Mouse (Mus musculus): ENCODE measurements around the gene Tspyl1.

DNA sequence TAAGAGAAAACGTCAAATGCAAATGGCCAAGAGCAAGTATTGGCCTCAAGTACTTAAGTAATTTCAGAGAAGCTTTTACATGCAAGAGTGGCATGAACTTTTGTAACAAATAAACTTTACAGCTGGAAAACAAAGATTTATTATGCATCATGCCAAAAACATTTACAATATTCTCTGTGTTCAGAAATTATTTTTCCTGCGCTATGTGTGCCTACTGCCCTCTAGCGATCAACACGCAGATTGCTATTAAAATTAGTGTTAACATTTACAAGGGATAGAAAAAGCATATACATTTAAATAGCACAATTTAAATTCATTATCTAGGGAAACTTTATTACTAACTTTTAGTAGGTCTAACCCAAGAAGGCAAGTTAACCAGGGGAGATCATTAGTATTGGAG lies 44.7 kb downstream of the Tspyl1 start:
- peak; percentile 52; the same call in 1 of the 2 replicates for TF ChIP-seq CTCF (IDR thresholded peaks at IDR 0.05; ENCODE audit: insufficient read depth, low read length)
- TF ChIP-seq POLR2A (IDR thresholded peaks at IDR 0.05; ENCODE audit: borderline replicate concordance, extremely low read depth, low read depth, low read length), result no peak
